Mouse (Mus musculus) embryonic fibroblast, embryonic 13.5 days (primary cell): ENCODE measurements around the gene Il1rap.

Experiments
- CTCF ChIP-seq: IDR thresholded peaks from 2 replicates; pipeline ENCODE4 v1.5.1; 2011; ENCODE audit warnings: mild to moderate bottlenecking, control low read depth, low read length, moderate library complexity, borderline replicate concordance; ENCODE audit not compliant: insufficient read depth
- POLR2A ChIP-seq: IDR thresholded peaks from 2 replicates; pipeline ENCODE4 v1.6.1; 2011; ENCODE audit warnings: low read depth, mild to moderate bottlenecking, control low read depth, low read length, moderate library complexity

- TF ChIP-seq CTCF (no peak), POLR2A (no peak)
These were observed 49.2 kb upstream of the Il1rap start for GRCm38 (mm10) chr16:26532287-26532686.
